17 mouse cellular contexts compared by ENCODE assay signal in the genomic region with DNA sequence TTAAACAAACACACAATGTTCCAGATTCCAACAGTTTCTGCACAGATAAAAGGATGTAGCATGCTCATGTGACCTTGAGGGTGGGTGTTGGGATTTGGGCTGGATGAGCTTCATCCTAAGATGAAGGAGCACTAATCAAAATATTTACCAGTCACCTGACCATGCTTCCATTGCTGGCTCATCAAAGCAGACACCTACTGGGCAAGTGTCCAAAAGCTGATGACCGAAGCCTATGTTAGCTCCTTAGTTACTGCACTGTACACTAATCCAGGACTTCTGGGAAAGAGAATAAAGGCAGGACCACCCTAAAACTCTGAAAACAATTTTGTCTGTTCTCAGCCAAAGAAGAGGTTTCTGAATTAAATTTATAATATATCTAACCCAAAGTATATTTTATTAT.
"Had no signal": no experiment of that assay in that cellular context is flagged by ENCODE, and none has a peak within 500 bp of the region (broad histone marks: within the 10 kb centered on the region; RNA-seq: fewer than 3 reads in every experiment).

No protein-coding gene starts in this region.

- H3K9ac ChIP-seq: limb, embryonic 12.5 days; limb, embryonic 15.5 days; liver, embryonic 14.5 days; liver, postnatal 0 days; lung, embryonic 14.5 days had no signal

- H3K36me3 ChIP-seq: limb, embryonic 12.5 days; limb, embryonic 15.5 days; midbrain, embryonic 10.5 days had no signal

- H3K4me2 ChIP-seq: limb, embryonic 12.5 days; limb, embryonic 15.5 days; liver, embryonic 11.5 days; lung, embryonic 14.5 days had no signal

- H3K27ac ChIP-seq: kidney, postnatal 0 days; layer of hippocampus, adult 2 months; limb, embryonic 12.5 days; limb, embryonic 15.5 days; liver, embryonic 14.5 days; midbrain, embryonic 10.5 days had no signal

- H3K9me3 ChIP-seq: limb, embryonic 12.5 days; limb, embryonic 15.5 days; midbrain, embryonic 10.5 days had no signal

- DNase-seq: kidney, adult 2 months; kidney, postnatal 25 days; layer of hippocampus, adult 9-11 months; liver, postnatal 0 days; lung, embryonic 14.5 days; lung, postnatal 10 days; lung, postnatal 36 days; thymus, adult 18-20 months; thymus, postnatal 36 days had no signal

- H3K4me3 ChIP-seq: layer of hippocampus, adult 2 months; limb, embryonic 12.5 days; limb, embryonic 15.5 days; megakaryocyte, embryonic 14.5 days; midbrain, embryonic 10.5 days had no signal

- H3K27me3 ChIP-seq: limb, embryonic 12.5 days; limb, embryonic 15.5 days; megakaryocyte, embryonic 14.5 days had no signal

- ATAC-seq: liver, postnatal 0 days had no signal

- H3K4me1 ChIP-seq: limb, embryonic 12.5 days; limb, embryonic 15.5 days; megakaryocyte, embryonic 14.5 days; midbrain, embryonic 10.5 days had no signal
